Mouse (Mus musculus) stomach, embryonic 14.5 days (tissue): ENCODE data around the gene Sbk1. TPM values are rescaled to one million over a fixed set of nuclear protein-coding genes. Genes with fewer than 3 reads are reported as not detected.
"Not testable (repeated sequence)": the region's sequence is repeated elsewhere in the genome, so short reads cannot be mapped to it uniquely, and the experiment has no call there.

ENCODE experiments used
- ATAC-seq: fragments of 200-750 bp; cut with Nextera tagmentation; 2 replicates; pipeline ENCODE4 v1.8.0; 2017; ENCODE audit warnings: low read depth, moderate TSS enrichment; ENCODE audit not compliant: insufficient number of reproducible peaks, insufficient read depth, low FRiP score
- H3K27ac ChIP-seq: fragments of 300-500 bp; sonication (generic); 2 replicates; pipeline ENCODE4 v1.5.1; 2014; ENCODE audit warnings: mild to moderate bottlenecking, low read length, moderate library complexity, mixed read lengths
- H3K27me3 ChIP-seq: fragments of 300-500 bp; sonication (generic); 2 replicates; pipeline ENCODE4 v1.6.1; 2014; ENCODE audit warnings: low read length, control low read depth, mixed read lengths; ENCODE audit not compliant: control insufficient read depth, insufficient read depth
- H3K36me3 ChIP-seq: fragments of 300-500 bp; sonication (generic); 2 replicates; pipeline ENCODE4 v1.6.1; 2014; ENCODE audit warnings: mild to moderate bottlenecking, control low read depth, low read length, moderate library complexity, mixed read lengths; ENCODE audit not compliant: control insufficient read depth, insufficient read depth
- H3K4me1 ChIP-seq: fragments of 300-500 bp; sonication (generic); 2 replicates; pipeline ENCODE4 v1.6.1; 2014; ENCODE audit warnings: low read length, control low read depth, mixed read lengths; ENCODE audit not compliant: control insufficient read depth, insufficient read depth
- H3K4me2 ChIP-seq: fragments of 300-500 bp; sonication (generic); replicated peaks from 2 replicates; pipeline ENCODE4 v1.6.1; 2014; ENCODE audit warnings: low read depth, low read length, control low read depth
- H3K4me3 ChIP-seq: fragments of 300-500 bp; sonication (generic); 2 replicates; pipeline ENCODE4 v1.5.1; 2014; ENCODE audit warnings: low read depth, low read length, control low read depth
- H3K9ac ChIP-seq: fragments of 300-500 bp; sonication (generic); replicated peaks from 2 replicates; pipeline ENCODE4 v1.6.1; 2014; ENCODE audit warnings: low read depth, mild to moderate bottlenecking, control low read depth, low read length, moderate library complexity, mixed read lengths
- H3K9me3 ChIP-seq: fragments of 300-500 bp; sonication (generic); 2 replicates; pipeline ENCODE4 v1.6.1; 2016; ENCODE audit warnings: low read depth, low read length, control low read depth; ENCODE audit not compliant: control insufficient read depth
- WGBS: fragments of 180-500 bp; shearing (Covaris S2); extraction: QIAGEN DNeasy Blood & Tissue Kit; methylation state at CpG from one replicate; pipeline ENCODE4 v1.1.7; 2014; 5-methylcytosine and 5-hydroxymethylcytosine counted together
- polyA plus RNA-seq: library from polyadenylated mRNA; unstranded; fragments of >200 nt; fragmentation: Nextera tagmentation; extraction: Ambion mirVana; gene quantifications from 2 replicates; pipeline ENCODE4 v1.2.1, GENCODE M21; 2014

The Sbk1 gene
- polyA plus RNA-seq, 1 experiment from 2014 or later: 32.8 TPM

DNA sequence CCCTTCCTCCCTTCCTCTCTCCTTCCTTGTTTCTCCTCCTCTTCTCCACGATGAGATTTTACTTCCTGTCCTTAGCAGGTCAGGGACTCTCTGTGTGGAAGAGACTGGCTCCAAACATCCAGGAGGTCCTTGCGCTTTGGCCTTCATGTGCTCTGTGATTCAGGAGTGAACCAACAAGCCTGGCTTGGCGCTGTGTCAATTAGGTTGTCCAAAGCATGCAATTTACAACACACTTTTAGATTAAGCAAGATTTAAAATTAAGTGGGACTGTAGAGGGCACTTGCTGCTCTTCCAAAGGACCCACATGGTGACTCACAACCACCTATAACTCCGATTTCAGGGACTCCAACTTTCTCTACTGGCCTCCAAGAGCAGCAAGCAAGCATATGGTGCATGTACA is 26.4 kb downstream of the Sbk1 start:
- no peak overlapping the region for H3K27ac ChIP-seq
- no peaks in the 10 kb centered on the region for H3K27me3 ChIP-seq
- H3K9me3 ChIP-seq: no peaks in the 10 kb centered on the region
- no peaks in the 10 kb centered on the region for H3K4me1 ChIP-seq
- ATAC-seq: no peak
- 70% methylated on average over 4 of the region's 4 CpGs for WGBS
- H3K4me2 ChIP-seq: no peak overlapping the region
- H3K4me3 ChIP-seq: no peak overlapping the region
- peaks cover 4% of the 10 kb centered on the region for H3K36me3 ChIP-seq
- no peak overlapping the region for H3K9ac ChIP-seq

DNA sequence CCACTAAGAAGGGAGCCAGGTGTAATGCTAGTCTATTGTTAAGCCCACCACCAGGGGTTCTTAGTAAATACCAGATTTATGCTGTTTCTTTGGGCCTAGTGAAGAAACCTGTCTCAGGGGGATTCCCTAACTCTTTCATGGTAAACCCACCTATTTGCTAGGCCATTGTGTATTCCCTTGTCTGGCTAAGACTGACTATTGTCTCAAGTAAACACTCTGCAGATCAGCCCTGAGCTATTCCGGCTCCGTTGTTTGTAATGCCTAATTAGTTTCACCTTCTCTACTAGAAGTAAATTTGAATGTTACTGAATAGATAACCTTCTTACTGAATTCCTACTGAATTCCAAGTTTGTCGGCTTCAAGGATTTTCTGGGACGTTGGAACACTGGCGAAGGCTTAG is 29.4 kb downstream of the Sbk1 start:
- H3K27me3 ChIP-seq, H3K36me3 ChIP-seq, H3K9me3 ChIP-seq, H3K27ac ChIP-seq, H3K4me3 ChIP-seq, ATAC-seq, H3K4me2 ChIP-seq, H3K4me1 ChIP-seq, H3K9ac ChIP-seq: not testable (repeated sequence)
- 79% methylated on average over 5 of the region's 5 CpGs for WGBS

DNA sequence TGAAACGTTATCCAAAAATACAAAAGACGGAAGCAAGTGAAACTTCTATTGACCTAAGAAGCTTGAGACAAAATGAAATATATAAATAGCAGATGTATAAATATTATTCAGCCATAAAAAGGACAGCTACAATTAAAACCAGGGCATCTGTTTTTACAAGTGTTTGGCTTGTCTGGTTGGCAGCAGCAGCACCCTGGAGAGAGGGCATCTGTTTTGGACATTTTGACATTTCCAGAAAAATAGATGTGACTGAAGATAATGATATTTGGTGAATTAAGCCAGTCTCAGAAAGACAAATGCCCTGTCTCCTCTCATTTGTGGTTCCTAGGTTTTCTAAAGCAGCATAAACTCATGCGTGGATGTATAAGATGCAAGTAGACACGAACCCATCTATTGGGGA is 39.4 kb downstream of the Sbk1 start:
- Histone ChIP-seq H3K27ac (no peak overlapping the region), H3K4me2 (no peak overlapping the region), H3K9ac (no peak overlapping the region), H3K4me3 (no peak overlapping the region), H3K36me3 (no peaks in the 10 kb centered on the region), H3K4me1 (no peaks in the 10 kb centered on the region), H3K9me3 (no peaks in the 10 kb centered on the region), H3K27me3 (no peaks in the 10 kb centered on the region)
- WGBS: 79% methylated on average over 4 of the region's 4 CpGs
- no peak for ATAC-seq

DNA sequence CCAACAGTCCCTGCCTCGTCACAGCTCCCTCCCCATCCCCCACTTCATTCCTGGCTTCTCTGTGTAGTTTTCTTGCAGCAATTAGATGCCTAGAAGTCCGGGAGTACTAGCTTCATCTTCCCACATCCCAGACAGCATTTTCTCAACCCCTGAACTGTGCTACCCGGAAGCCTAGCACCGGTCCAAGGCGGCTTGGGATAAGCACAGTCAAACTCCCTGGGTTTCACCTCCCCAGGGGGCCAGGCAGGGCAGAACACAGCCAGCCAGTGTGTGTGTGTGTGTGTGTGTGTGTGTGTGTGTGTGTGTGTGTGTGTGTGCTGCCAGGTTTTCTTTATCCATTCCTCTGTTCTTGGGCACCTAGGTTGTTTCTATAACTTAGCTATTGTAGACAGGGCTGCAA is 40.9 kb downstream of the Sbk1 start:
- Histone ChIP-seq H3K9me3 (no peaks in the 10 kb centered on the region), H3K36me3 (no peaks in the 10 kb centered on the region), H3K4me2 (no peak overlapping the region), H3K4me3 (no peak overlapping the region), H3K27me3 (no peaks in the 10 kb centered on the region), H3K27ac (no peak overlapping the region), H3K9ac (no peak overlapping the region), H3K4me1 (no peaks in the 10 kb centered on the region)
- ATAC-seq: no peak
- 41% methylated on average over 5 of the region's 5 CpGs for WGBS

DNA sequence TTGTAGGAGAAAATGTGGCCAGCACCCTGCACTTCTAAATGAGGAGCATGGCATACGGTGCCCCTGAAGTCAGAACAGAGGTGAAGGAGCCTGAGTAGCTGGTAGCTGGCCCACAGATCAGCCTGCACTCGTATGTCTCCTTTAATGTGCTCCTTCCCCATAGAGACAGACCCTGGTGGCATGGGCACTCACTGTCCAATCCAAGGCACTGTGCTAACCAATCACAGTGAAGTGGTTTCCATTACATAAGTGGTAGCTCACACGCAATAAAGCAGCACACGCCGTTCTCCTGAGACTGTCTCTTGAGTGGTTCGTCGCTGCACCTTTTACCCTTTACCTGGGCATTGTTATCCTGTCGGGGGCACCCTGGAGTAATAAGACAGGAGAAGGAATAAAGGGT is 41.9 kb downstream of the Sbk1 start:
- H3K9me3 ChIP-seq: no peaks in the 10 kb centered on the region
- WGBS: 66% methylated on average over 8 of the region's 8 CpGs
- ATAC-seq: no peak
- no peak overlapping the region for H3K4me3 ChIP-seq
- H3K4me1 ChIP-seq: no peaks in the 10 kb centered on the region
- H3K9ac ChIP-seq: no peak overlapping the region
- no peaks in the 10 kb centered on the region for H3K36me3 ChIP-seq
- no peak overlapping the region for H3K27ac ChIP-seq
- H3K27me3 ChIP-seq: no peaks in the 10 kb centered on the region
- H3K4me2 ChIP-seq: no peak overlapping the region

DNA sequence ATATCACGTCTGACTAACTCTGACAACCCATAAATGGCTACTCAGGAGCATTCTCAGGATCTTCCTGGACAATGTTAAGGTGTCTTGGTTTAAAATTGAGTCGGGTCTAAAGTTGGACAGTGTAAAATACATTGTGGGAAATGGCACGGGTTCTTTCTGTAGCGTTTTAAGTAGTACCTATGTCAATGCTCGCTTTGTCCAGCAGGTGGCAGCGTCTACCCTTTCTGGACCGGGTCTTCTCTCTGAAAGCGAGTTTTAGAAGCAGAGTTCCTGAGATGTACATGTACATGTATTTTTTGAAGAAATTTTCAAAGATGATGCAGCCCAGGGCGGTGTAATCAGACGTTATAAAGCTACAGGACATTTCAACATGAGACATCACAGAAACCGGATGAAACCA is 51.3 kb downstream of the Sbk1 start:
- no peaks in the 10 kb centered on the region for H3K27me3 ChIP-seq
- H3K4me3 ChIP-seq: no peak overlapping the region
- 6% methylated on average over 11 of the region's 11 CpGs for whole genome bisulfite sequencing
- no peak overlapping the region for H3K27ac ChIP-seq
- no peaks in the 10 kb centered on the region for H3K36me3 ChIP-seq
- no peak for ATAC-seq
- H3K4me1 ChIP-seq: no peaks in the 10 kb centered on the region
- no peak overlapping the region for H3K4me2 ChIP-seq
- H3K9me3 ChIP-seq: no peaks in the 10 kb centered on the region
- no peak overlapping the region for H3K9ac ChIP-seq

DNA sequence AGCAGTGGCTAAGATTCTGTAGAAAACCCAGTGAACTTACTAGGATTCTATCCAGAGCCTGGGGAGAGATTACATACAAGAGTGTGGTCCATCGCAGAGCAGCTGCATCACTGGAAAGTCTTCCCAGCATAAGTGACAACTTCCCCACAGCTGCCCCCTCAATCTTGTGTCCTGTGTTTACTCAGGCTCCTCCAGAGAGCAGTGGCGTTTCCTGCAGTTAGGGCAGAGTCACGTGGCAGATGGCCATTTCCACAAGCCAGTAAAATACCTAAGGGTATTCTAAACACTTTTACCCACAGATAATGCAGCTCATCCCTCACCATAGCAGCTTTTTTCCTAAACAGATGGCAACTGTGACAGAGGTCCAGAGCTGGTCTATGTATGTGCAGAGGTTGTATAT is 52.4 kb downstream of the Sbk1 start:
- 12% methylated on average over 3 of the region's 3 CpGs for WGBS
- no peaks in the 10 kb centered on the region for H3K9me3 ChIP-seq
- no peak overlapping the region for H3K4me3 ChIP-seq
- H3K27me3 ChIP-seq: no peaks in the 10 kb centered on the region
- no peaks in the 10 kb centered on the region for H3K4me1 ChIP-seq
- H3K36me3 ChIP-seq: no peaks in the 10 kb centered on the region
- ATAC-seq: no peak
- H3K27ac ChIP-seq: no peak overlapping the region
- no peak overlapping the region for H3K4me2 ChIP-seq
- no peak overlapping the region for H3K9ac ChIP-seq

DNA sequence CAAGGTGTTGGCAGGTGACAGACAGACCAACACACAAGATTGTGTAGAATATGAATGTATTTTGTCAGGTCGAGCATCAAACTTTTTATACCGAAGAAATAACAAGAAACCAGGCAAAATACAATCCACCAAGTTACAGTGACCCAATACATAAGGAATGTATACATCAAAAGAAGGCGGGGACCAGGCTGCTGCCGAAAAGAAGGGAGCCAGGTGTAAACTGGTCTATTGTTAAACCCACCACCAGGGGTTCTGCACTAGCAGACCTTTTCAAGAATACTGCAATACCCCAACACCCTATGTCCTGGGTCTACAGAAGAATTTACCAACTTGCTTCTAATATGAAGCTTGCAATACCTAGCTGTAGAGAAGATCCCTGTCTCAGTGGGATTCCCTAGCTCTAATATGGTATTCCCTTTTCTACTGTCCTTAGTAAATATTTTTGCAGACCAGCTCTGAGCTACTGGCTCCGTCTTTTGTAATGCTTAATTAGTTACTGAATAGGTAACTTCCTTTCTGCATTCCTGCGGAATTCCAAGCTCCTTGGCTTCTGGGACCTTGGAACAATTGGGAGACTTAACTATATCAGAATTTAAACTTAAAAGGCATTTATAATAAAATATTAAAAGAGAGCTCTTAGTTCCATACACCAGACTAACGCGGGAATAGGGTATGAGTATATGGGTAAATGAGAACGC is 53.3 kb downstream of the Sbk1 start:
- not testable (repeated sequence) for H3K4me3 ChIP-seq, H3K4me2 ChIP-seq, H3K9ac ChIP-seq, H3K9me3 ChIP-seq, H3K27me3 ChIP-seq, H3K4me1 ChIP-seq, H3K27ac ChIP-seq, H3K36me3 ChIP-seq, ATAC-seq
- WGBS: 21% methylated on average over 9 of the region's 9 CpGs

DNA sequence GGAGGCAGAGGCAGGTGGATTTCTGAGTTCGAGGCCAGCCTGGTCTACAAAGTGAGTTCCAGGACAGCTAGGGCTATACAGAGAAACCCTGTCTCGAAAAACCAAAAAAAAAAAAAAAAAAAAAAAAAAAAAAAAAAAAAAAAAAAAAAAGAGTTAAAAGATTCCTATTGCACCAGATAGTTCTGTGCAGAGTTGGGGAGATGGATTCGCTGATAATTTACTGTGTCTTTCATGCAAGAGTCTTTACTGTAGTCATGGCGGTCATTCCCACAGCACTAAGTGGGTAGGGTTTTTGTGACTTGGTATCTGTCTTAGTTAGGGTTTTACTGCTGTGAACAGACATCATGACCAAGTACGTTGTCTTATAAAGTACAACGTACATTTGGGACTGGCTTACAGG is 56.4 kb downstream of the Sbk1 start:
- not testable (repeated sequence) for ATAC-seq, H3K4me1 ChIP-seq, H3K9me3 ChIP-seq, H3K27me3 ChIP-seq, H3K27ac ChIP-seq, H3K36me3 ChIP-seq, H3K4me3 ChIP-seq, H3K9ac ChIP-seq, H3K4me2 ChIP-seq
- WGBS: 91% methylated on average over 4 of the region's 6 CpGs
